Mouse (Mus musculus): ENCODE measurements around the gene Vmn2r51. TPM values are rescaled to one million over a fixed set of nuclear protein-coding genes. Genes with fewer than 3 reads are reported as not detected.
"Not testable (repeated sequence)": the region's sequence is repeated elsewhere in the genome, so short reads cannot be mapped to it uniquely, and the experiment has no call there.

Vmn2r51 gene
- not detected in 2 replicates for polyA plus RNA-seq (2015; fragmentation: Nextera tagmentation; extraction: Ambion mirVana)

DNA sequence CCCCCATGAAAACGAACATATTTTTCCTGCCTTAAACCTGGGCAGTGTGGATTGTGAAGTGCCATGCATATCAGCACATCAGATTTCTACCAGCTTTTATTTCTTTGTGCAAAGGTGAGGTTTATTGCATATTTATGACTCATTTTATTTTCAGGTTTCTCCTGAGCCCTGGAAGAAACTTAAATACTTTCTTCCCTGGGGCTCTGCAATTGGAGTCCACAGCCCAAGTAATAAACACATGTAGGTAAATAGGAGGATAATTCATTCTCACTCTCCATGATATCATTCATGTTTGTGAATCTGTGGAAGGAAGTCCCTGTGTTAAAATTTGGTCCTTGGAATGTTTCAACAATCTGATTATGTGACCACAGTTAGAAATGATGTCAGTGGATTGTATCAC is at the start of gene Vmn2r51:
Vmn2r51 (minus strand) TSS at position 101 of the 400 bp plus-strand sequence.
- not testable (repeated sequence) for H3K4me2 ChIP-seq; H3K9ac ChIP-seq; H3K4me3 ChIP-seq; H3K27me3 ChIP-seq; ATAC-seq; H3K4me1 ChIP-seq; H3K27ac ChIP-seq; H3K36me3 ChIP-seq (ENCODE audit: poor library complexity, severe bottlenecking)
- 61% methylated on average over 1 of the region's 1 CpGs for WGBS
- peaks cover 13% of the 10 kb centered on the region for H3K9me3 ChIP-seq (replicated peaks)

DNA sequence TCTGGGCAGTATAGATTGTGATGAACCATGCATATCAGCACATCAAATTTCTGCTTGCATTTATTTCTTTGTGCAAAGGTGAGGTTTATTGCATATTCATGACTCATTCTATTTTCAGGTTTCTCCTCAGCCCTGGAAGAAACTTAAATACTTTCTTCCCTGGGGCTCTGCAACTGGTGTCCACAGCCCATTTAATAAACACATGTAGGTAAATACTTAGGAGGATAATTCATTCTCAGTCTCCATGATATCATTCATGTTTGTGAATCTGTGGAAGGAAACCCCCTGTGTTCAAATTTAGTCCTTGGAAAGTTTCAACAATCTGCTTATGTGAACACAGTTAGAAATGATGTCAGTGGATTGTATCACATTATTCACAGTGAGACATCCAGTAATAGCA is 52.3 kb downstream of the Vmn2r51 start, which contains the start of gene Vmn2r50:
Vmn2r50 (minus strand) TSS at position 101 of the 400 bp plus-strand sequence.
- not testable (repeated sequence) for H3K27me3 ChIP-seq; H3K4me2 ChIP-seq; H3K9ac ChIP-seq; H3K4me3 ChIP-seq; H3K27ac ChIP-seq; ATAC-seq; H3K36me3 ChIP-seq (ENCODE audit: poor library complexity, severe bottlenecking); H3K4me1 ChIP-seq; H3K9me3 ChIP-seq (replicated peaks)

Other genes starting within 250 kb of the Vmn2r51 start
- gene Vmn2r48, start 152.2 kb downstream of the Vmn2r51 start, polyA plus RNA-seq (2015; fragmentation: Nextera tagmentation; extraction: Ambion mirVana): not detected in 2 replicates
- gene Vmn2r49, start 113.5 kb downstream of the Vmn2r51 start, polyA plus RNA-seq (2015; fragmentation: Nextera tagmentation; extraction: Ambion mirVana): not detected in 2 replicates
- gene Vmn2r50, start 52.4 kb downstream of the Vmn2r51 start, polyA plus RNA-seq (2015; fragmentation: Nextera tagmentation; extraction: Ambion mirVana): not detected in 2 replicates
- not detected in 2 replicates for gene Vmn2r52, start 70.8 kb upstream of the Vmn2r51 start, polyA plus RNA-seq (2015; fragmentation: Nextera tagmentation; extraction: Ambion mirVana)
- not detected in 2 replicates for gene Vmn1r66, start 172.3 kb upstream of the Vmn2r51 start, polyA plus RNA-seq (2015; fragmentation: Nextera tagmentation; extraction: Ambion mirVana)

Data from forebrain, embryonic 13.5 days (tissue).